In genomic region chr2:92966257-92966656, GRCm38 (mm10) we compare ENCODE assay signal across 14 mouse cellular contexts. TPM values are rescaled to one million over a fixed set of nuclear protein-coding genes. Genes with fewer than 3 reads are reported as not detected.
DNase-seq lines count a peak whose midpoint lies in the region; ATAC-seq and TF ChIP-seq lines count a peak whose summit lies in the region.
"Had no signal": no experiment of that assay in that cellular context is flagged by ENCODE, and none has a peak within 500 bp of the region (broad histone marks: within the 10 kb centered on the region; RNA-seq: fewer than 3 reads in every experiment).

No protein-coding gene starts in this region.

- no peak for ATAC-seq in forebrain, postnatal 0 days
- ATAC-seq in forebrain, embryonic 16.5 days = no peak
- 0 out of 2 replicates have a peak, but pooled peaks have one; percentile 34 for ATAC-seq in kidney, embryonic 14.5 days (ENCODE audit: low FRiP score, low TSS enrichment)
- no peak for ATAC-seq in erythroid progenitor cell, adult 5-6 weeks (replicated peaks; ENCODE audit: low FRiP score, poor library complexity, severe bottlenecking)

- TF ChIP-seq CTCF in forebrain, postnatal 0 days (IDR thresholded peaks at IDR 0.05; ENCODE audit: low read depth) = peak; percentile 36

- no peak overlapping the region for H3K4me2 ChIP-seq in forebrain, postnatal 0 days (ENCODE audit: low read depth)
- no peak overlapping the region for H3K4me2 ChIP-seq in forebrain, embryonic 16.5 days (ENCODE audit: low read length)
- H3K4me2 ChIP-seq in kidney, embryonic 14.5 days (replicated peaks; ENCODE audit: low read depth, low read length) = no peak overlapping the region
- H3K4me2 ChIP-seq: embryonic facial prominence, embryonic 12.5 days; liver, embryonic 15.5 days had no signal

- no peaks in the 10 kb centered on the region for H3K9me3 ChIP-seq in forebrain, postnatal 0 days (ENCODE audit: low read length)
- no peaks in the 10 kb centered on the region for H3K9me3 ChIP-seq in forebrain, embryonic 16.5 days (ENCODE audit: control insufficient read depth, low read length)
- no peaks in the 10 kb centered on the region for H3K9me3 ChIP-seq in kidney, embryonic 14.5 days (ENCODE audit: control insufficient read depth, low read length)
- H3K9me3 ChIP-seq: embryonic facial prominence, embryonic 12.5 days; liver, embryonic 15.5 days had no signal

- H3K27ac ChIP-seq in forebrain, postnatal 0 days (ENCODE audit: low read depth, low read length) = no peak overlapping the region
- no peak overlapping the region for H3K27ac ChIP-seq in forebrain, embryonic 16.5 days (ENCODE audit: low read length)
- H3K27ac ChIP-seq in kidney, embryonic 14.5 days (ENCODE audit: low read depth, low read length) = no peak overlapping the region
- H3K27ac ChIP-seq: embryonic facial prominence, embryonic 12.5 days; left cerebral cortex, adult 2 months; liver, embryonic 15.5 days had no signal

- no peak for DNase-seq in forebrain, postnatal 0 days
- no peak for DNase-seq in kidney, postnatal 36 days
- peak; percentile 61 for DNase-seq in thymus, postnatal 0 days (ENCODE audit: low spot score)
- DNase-seq in thymus, adult 18-20 months = no peak
- peak; percentile 47 for DNase-seq in thymus, postnatal 25 days
- DNase-seq: adrenal gland, postnatal 25 days; cerebellum, adult 9-10 months; kidney, adult 11 months had no signal

- no peak overlapping the region for H3K4me3 ChIP-seq in forebrain, postnatal 0 days (ENCODE audit: low read depth, low read length)
- H3K4me3 ChIP-seq in forebrain, embryonic 16.5 days (replicated peaks; ENCODE audit: low read length) = no peak overlapping the region
- H3K4me3 ChIP-seq in kidney, embryonic 14.5 days (ENCODE audit: low read length) = no peak overlapping the region
- H3K4me3 ChIP-seq: embryonic facial prominence, embryonic 12.5 days; left cerebral cortex, adult 2 months; liver, embryonic 15.5 days had no signal

- WGBS in forebrain, postnatal 0 days = 57% methylated on average over 8 of the region's 8 CpGs
- 56% methylated on average over 8 of the region's 8 CpGs for WGBS in forebrain, embryonic 16.5 days
- 62% methylated on average over 8 of the region's 8 CpGs for WGBS in kidney, embryonic 14.5 days

- H3K9ac ChIP-seq in forebrain, postnatal 0 days = no peak overlapping the region
- no peak overlapping the region for H3K9ac ChIP-seq in forebrain, embryonic 16.5 days (replicated peaks; ENCODE audit: low read depth, low read length)
- no peak overlapping the region for H3K9ac ChIP-seq in kidney, embryonic 14.5 days (ENCODE audit: low read depth, low read length)
- H3K9ac ChIP-seq: embryonic facial prominence, embryonic 12.5 days; liver, embryonic 15.5 days had no signal

- no peaks in the 10 kb centered on the region for H3K27me3 ChIP-seq in forebrain, postnatal 0 days (ENCODE audit: insufficient read depth, low read length)
- no peaks in the 10 kb centered on the region for H3K27me3 ChIP-seq in forebrain, embryonic 16.5 days (replicated peaks; ENCODE audit: control insufficient read depth, insufficient read depth, low read length)
- H3K27me3 ChIP-seq in kidney, embryonic 14.5 days (ENCODE audit: control insufficient read depth, insufficient read depth, low read length) = no peaks in the 10 kb centered on the region
- H3K27me3 ChIP-seq: embryonic facial prominence, embryonic 12.5 days; liver, embryonic 15.5 days had no signal

- H3K4me1 ChIP-seq in forebrain, postnatal 0 days (ENCODE audit: insufficient read depth) = no peaks in the 10 kb centered on the region
- peaks cover 6% of the 10 kb centered on the region for H3K4me1 ChIP-seq in forebrain, embryonic 16.5 days (replicated peaks; ENCODE audit: control insufficient read depth, insufficient read depth, low read length)
- H3K4me1 ChIP-seq in kidney, embryonic 14.5 days (ENCODE audit: control insufficient read depth, insufficient read depth, low read length) = peaks cover 20% of the 10 kb centered on the region
- H3K4me1 ChIP-seq: liver, embryonic 15.5 days had no signal

- H3K36me3 ChIP-seq in forebrain, postnatal 0 days (ENCODE audit: insufficient read depth) = 0 out of 2 replicates have a peak, but pooled peaks cover 5% of the 10 kb centered on the region
- H3K36me3 ChIP-seq in forebrain, embryonic 16.5 days (ENCODE audit: control insufficient read depth, insufficient read depth) = no peaks in the 10 kb centered on the region
- H3K36me3 ChIP-seq in kidney, embryonic 14.5 days (ENCODE audit: control insufficient read depth, insufficient read depth, low read length) = peaks cover 5% of the 10 kb centered on the region; the same call in 1 of the 2 replicates
- H3K36me3 ChIP-seq: liver, embryonic 15.5 days had no signal

RNA-seq across cellular contexts. Expression of gene Syt13, which starts 51.4 kb away (rescaled TPM):
- total RNA-seq in forebrain, postnatal 0 days (2014; rRNA removed) = 67.6 and 103 TPM in 2 replicates
- polyA plus RNA-seq in forebrain, postnatal 0 days (2015; fragmentation: Nextera tagmentation; extraction: Ambion mirVana) = 33.0 and 58.4 TPM in 2 replicates
- polyA plus RNA-seq in forebrain, embryonic 16.5 days (2015; fragmentation: Nextera tagmentation; extraction: Ambion mirVana) = 11.5 and 24.0 TPM in 2 replicates
- polyA plus RNA-seq in kidney, embryonic 14.5 days (2014; fragmentation: Nextera tagmentation; extraction: Ambion mirVana) = 2.6 and 4.6 TPM in 2 replicates
- 22.7 and 28.2 TPM in 2 replicates for polyA plus RNA-seq in thymus, postnatal 0 days (2015; fragmentation: Nextera tagmentation; extraction: Ambion mirVana)
- total RNA-seq in erythroid progenitor cell, adult 5-6 weeks (2015; ENCODE audit: low replicate concordance) = not detected in 2 replicates
- total RNA-seq in erythroid progenitor cell, adult 5-6 weeks (2017; ENCODE audit: low replicate concordance) = not detected in 2 replicates

Comparison
In these comparisons a context has a peak if more than half of its experiments do, and no peak if none do; other contexts are left out.
1. DNase-seq: peak in thymus, postnatal 0 days (single experiment) and thymus, postnatal 25 days (single experiment); none in forebrain, postnatal 0 days (single experiment), kidney, postnatal 36 days (0 of 2) and thymus, adult 18-20 months (0 of 2).